Mouse (Mus musculus) lung, postnatal 0 days (tissue): Measurements from ENCODE around the gene Kynu. TPM values are rescaled to one million over a fixed set of nuclear protein-coding genes. Genes with fewer than 3 reads are reported as not detected.

Source experiments
- ATAC-seq: fragments of 200-750 bp; cut with Nextera tagmentation; 2 replicates; pipeline ENCODE4 v1.8.0; 2017; ENCODE audit warnings: moderate library complexity
- DNase-seq: peaks from one replicate; pipeline ENCODE4 v3.0.0-alpha.2; 2016; ENCODE audit warnings: low spot score
- H3K27ac ChIP-seq: fragments of 300-500 bp; sonication (generic); 2 replicates; pipeline ENCODE4 v1.5.1; 2014; ENCODE audit warnings: antibody characterized with exemption, mild to moderate bottlenecking, low read length, mixed read lengths
- H3K27me3 ChIP-seq: fragments of 300-500 bp; sonication (generic); replicated peaks from 2 replicates; pipeline ENCODE4 v1.6.1; 2014; ENCODE audit warnings: low read length, mixed read lengths; ENCODE audit not compliant: insufficient read depth
- H3K36me3 ChIP-seq: fragments of 300-500 bp; sonication (generic); 2 replicates; pipeline ENCODE4 v1.6.1; 2014; ENCODE audit warnings: low read length, mixed read lengths; ENCODE audit not compliant: insufficient read depth
- H3K4me1 ChIP-seq: fragments of 300-500 bp; sonication (generic); 2 replicates; pipeline ENCODE4 v1.6.1; 2014; ENCODE audit warnings: antibody characterized with exemption, low read depth, low read length, mixed read lengths; ENCODE audit not compliant: insufficient read depth
- H3K4me2 ChIP-seq: fragments of 300-500 bp; sonication (generic); replicated peaks from 2 replicates; pipeline ENCODE4 v1.6.1; 2014; ENCODE audit warnings: low read depth, mild to moderate bottlenecking, low read length, moderate library complexity, mixed read lengths
- H3K4me3 ChIP-seq: fragments of 300-500 bp; sonication (generic); 2 replicates; pipeline ENCODE4 v1.5.1; 2014; ENCODE audit warnings: low read depth, low read length
- H3K9ac ChIP-seq: fragments of 300-500 bp; sonication (generic); replicated peaks from 2 replicates; pipeline ENCODE4 v1.6.1; 2014; ENCODE audit warnings: low read depth, mild to moderate bottlenecking
- H3K9me3 ChIP-seq: fragments of 300-500 bp; sonication (generic); 2 replicates; pipeline ENCODE4 v1.6.1; 2016; ENCODE audit warnings: low read length, mixed read lengths
- CTCF ChIP-seq: IDR thresholded peaks from 2 replicates; pipeline ENCODE4 v1.5.1; 2016; ENCODE audit warnings: antibody characterized with exemption, mild to moderate bottlenecking
- EP300 ChIP-seq: IDR thresholded peaks from 2 replicates; pipeline ENCODE4 v1.6.1; 2016; ENCODE audit warnings: antibody characterized with exemption, mild to moderate bottlenecking, control low read depth
- WGBS: fragments of 180-500 bp; shearing (Covaris S2); extraction: QIAGEN DNeasy Blood & Tissue Kit; methylation state at CpG from one replicate; pipeline ENCODE4 v1.1.7; 2014; 5-methylcytosine and 5-hydroxymethylcytosine counted together
- polyA plus RNA-seq: library from polyadenylated mRNA; unstranded; fragments of >200 nt; fragmentation: Nextera tagmentation; extraction: Ambion mirVana; gene quantifications from 2 replicates; pipeline ENCODE4 v1.2.1, GENCODE M21; 2015

Kynu gene
- polyA plus RNA-seq, 1 experiment from 2014 or later: 0.88 TPM

DNA sequence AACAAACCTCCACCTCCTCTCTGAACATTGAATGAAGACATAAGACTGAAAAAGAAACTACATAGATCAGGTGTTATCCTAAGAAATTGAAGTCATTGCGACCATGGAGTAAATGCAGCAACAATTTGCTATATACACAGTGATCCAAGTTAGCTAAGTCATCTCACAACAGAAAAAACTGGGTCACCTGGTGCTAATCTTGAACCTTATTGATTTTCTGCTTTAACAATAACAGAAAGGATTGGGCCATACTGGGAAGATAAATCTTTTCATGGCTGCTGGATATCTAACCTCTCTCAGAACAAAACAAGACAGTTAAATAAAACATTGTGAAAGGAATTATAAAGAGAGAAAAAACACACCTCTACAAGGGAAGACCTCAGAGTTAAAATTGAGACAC lies 8.7 kb upstream of the Kynu start:
- no peaks in the 10 kb centered on the region for H3K36me3 ChIP-seq
- no peak overlapping the region for H3K9ac ChIP-seq
- H3K27me3 ChIP-seq: no peaks in the 10 kb centered on the region
- no peak overlapping the region for H3K27ac ChIP-seq
- H3K4me1 ChIP-seq: no peaks in the 10 kb centered on the region
- ATAC-seq (no peak), DNase-seq (no peak)
- H3K4me3 ChIP-seq: no peak overlapping the region
- no peak overlapping the region for H3K4me2 ChIP-seq
- TF ChIP-seq EP300 (no peak), CTCF (no peak)
- 77% methylated on average over 1 of the region's 1 CpGs for WGBS
- no peaks in the 10 kb centered on the region for H3K9me3 ChIP-seq

DNA sequence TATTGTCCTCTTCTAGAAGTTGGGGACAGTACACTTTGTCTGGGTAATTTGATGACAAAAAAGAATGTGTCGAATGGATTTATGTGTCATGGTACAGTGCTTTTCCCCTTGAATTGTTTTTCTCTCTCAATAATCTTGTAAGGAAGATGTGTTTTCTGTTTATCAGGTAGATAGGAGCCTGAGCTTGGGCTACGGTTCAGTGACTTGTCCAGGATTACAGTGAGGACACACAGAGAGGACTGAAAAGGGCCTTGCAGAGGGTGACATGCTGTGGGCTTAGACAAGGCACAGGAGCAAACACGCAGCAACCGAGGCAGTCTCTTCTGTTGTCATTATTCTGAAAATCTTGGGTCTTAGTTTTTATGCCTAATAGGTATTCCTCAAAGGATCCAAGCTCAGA lies 913 bp upstream of the Kynu start:
- Histone ChIP-seq H3K4me1 (no peaks in the 10 kb centered on the region), H3K27me3 (no peaks in the 10 kb centered on the region), H3K9me3 (no peaks in the 10 kb centered on the region), H3K27ac (no peak overlapping the region), H3K36me3 (no peaks in the 10 kb centered on the region), H3K4me3 (no peak overlapping the region), H3K9ac (no peak overlapping the region), H3K4me2 (no peak overlapping the region)
- 75% methylated on average over 4 of the region's 4 CpGs for WGBS
- no peak for ATAC-seq
- DNase-seq: no peak
- TF ChIP-seq EP300 (no peak), CTCF (no peak)

DNA sequence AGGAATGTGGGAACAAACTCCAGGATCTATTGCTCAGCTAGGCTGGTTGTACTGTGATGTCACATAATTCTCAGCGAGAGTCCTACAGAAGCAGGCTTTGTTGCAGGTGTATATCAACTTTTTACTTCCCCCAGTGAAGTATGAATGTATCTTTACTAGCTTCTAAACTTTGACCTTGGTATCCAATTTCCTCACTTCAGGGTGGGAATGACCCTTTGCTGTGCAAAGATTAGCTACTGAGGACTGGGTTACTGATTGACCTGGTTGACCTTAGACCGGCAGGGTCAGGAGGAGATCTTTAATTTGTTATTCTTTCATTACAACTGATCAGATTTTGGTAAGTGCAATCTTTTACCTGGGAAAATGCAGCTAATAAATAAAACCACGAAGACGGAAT lies 758 bp downstream of the Kynu start:
- Histone ChIP-seq H3K36me3 (no peaks in the 10 kb centered on the region), H3K27me3 (no peaks in the 10 kb centered on the region), H3K9ac (no peak overlapping the region), H3K4me3 (no peak overlapping the region), H3K4me1 (no peaks in the 10 kb centered on the region), H3K27ac (no peak overlapping the region), H3K4me2 (no peak overlapping the region), H3K9me3 (no peaks in the 10 kb centered on the region)
- ATAC-seq (no peak), DNase-seq (no peak)
- 40% methylated on average over 4 of the region's 4 CpGs for WGBS
- TF ChIP-seq EP300 (no peak), CTCF (no peak)

DNA sequence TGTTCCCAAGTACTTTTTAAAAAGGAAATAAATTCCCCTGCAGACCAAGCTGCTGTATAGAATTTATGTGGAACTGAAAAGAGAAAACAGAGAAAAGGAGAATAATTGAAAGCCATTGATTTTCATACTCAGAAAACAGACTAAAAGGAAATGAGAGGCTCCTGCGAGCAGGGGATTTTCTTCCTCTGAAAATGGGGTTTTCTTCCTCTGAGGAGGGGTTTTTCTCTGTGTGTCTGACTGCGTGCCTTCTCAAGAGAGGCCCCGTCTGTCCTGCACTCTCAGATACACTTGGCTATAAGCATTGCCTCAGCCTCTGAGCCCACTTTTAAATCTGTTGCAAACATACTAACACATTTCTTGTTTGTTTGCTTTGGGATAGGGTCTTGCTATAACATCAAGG lies 1.9 kb downstream of the Kynu start:
- no peak overlapping the region for H3K9ac ChIP-seq
- TF ChIP-seq EP300: no peak
- TF ChIP-seq CTCF: no peak
- DNase-seq: no peak
- no peak for ATAC-seq
- no peaks in the 10 kb centered on the region for H3K36me3 ChIP-seq
- H3K4me1 ChIP-seq: no peaks in the 10 kb centered on the region
- no peak overlapping the region for H3K4me2 ChIP-seq
- H3K27ac ChIP-seq: no peak overlapping the region
- 80% methylated on average over 3 of the region's 3 CpGs for WGBS
- no peaks in the 10 kb centered on the region for H3K9me3 ChIP-seq
- H3K4me3 ChIP-seq: no peak overlapping the region
- H3K27me3 ChIP-seq: no peaks in the 10 kb centered on the region

- no peak for ATAC-seq
- H3K9ac ChIP-seq: no peak overlapping the region
- WGBS: 73% methylated on average over 3 of the region's 3 CpGs
Observed at GRCm38 (mm10) chr2:43561209-43561608, 6.1 kb downstream of the Kynu start.

DNA sequence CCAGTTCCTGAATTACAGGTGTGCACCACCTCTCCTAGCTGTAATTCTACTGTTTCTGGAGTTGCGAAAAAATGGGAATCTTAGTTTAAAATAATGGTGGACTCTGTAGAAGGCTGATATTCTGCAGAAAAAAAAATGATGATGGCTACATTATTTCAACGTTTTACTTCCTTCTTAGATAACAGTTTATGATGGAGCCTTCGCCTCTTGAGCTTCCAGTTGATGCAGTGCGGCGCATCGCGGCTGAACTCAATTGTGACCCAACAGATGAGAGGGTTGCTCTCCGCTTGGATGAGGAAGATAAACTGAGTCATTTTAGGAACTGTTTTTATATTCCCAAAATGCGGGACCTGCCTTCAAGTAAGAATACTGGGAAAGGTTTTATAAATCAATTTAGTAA lies 7.7 kb downstream of the Kynu start:
- 85% methylated on average over 9 of the region's 9 CpGs for WGBS
- Histone ChIP-seq H3K9me3 (no peaks in the 10 kb centered on the region), H3K4me1 (no peaks in the 10 kb centered on the region), H3K36me3 (no peaks in the 10 kb centered on the region), H3K27me3 (no peaks in the 10 kb centered on the region), H3K4me3 (no peak overlapping the region), H3K9ac (no peak overlapping the region), H3K27ac (no peak overlapping the region), H3K4me2 (no peak overlapping the region)
- no peak for ATAC-seq
- DNase-seq: no peak
- no peak for TF ChIP-seq CTCF
- no peak for TF ChIP-seq EP300

More at GRCm38 (mm10) chr2:43561209-43561608, 6.1 kb downstream of the Kynu start:
- Histone ChIP-seq H3K36me3 (no peaks in the 10 kb centered on the region), H3K27me3 (no peaks in the 10 kb centered on the region), H3K4me2 (no peak overlapping the region), H3K27ac (no peak overlapping the region), H3K4me3 (no peak overlapping the region), H3K9me3 (no peaks in the 10 kb centered on the region), H3K4me1 (no peaks in the 10 kb centered on the region)
- no peak for DNase-seq
- no peak for TF ChIP-seq CTCF
- no peak for TF ChIP-seq EP300

GRCm38 (mm10) chr2:43568406-43568805 lies 13.3 kb downstream of the Kynu start:
- no peaks in the 10 kb centered on the region for H3K4me1 ChIP-seq
- no peak overlapping the region for H3K4me3 ChIP-seq
- DNase-seq (no peak), ATAC-seq (no peak)
- whole genome bisulfite sequencing: 70% methylated on average over 1 of the region's 1 CpGs
- no peaks in the 10 kb centered on the region for H3K36me3 ChIP-seq
- H3K4me2 ChIP-seq: no peak overlapping the region
- H3K9ac ChIP-seq: no peak overlapping the region
- no peaks in the 10 kb centered on the region for H3K9me3 ChIP-seq
- no peaks in the 10 kb centered on the region for H3K27me3 ChIP-seq
- TF ChIP-seq EP300 (no peak), CTCF (no peak)
- no peak overlapping the region for H3K27ac ChIP-seq
